Mouse (Mus musculus) mature B cell (primary cell): ENCODE results near the gene Cys1.

ENCODE experiments used
- in situ Hi-C: fragments of 300-500 bp; cut with MboI; formaldehyde crosslinking; loops from 2 replicates; pipeline ENCODE4 v1.14.3; 2019

Gene Cys1

GRCm38 (mm10) chr12:24681286-24682023 lies at the start of gene Cys1:
Cys1 (minus strand) TSS chr12:24681813.
- in situ Hi-C loops = no loop called here

- in situ Hi-C loops = no loop called here
These were observed 42.8 kb upstream of the Cys1 start for GRCm38 (mm10) chr12:24724369-24724768.

GRCm38 (mm10) chr12:24723859-24724258 lies 42.2 kb upstream of the Cys1 start:
- in situ Hi-C loops = no loop called here

- in situ Hi-C loops = no loop called here
These were observed 41.8 kb upstream of the Cys1 start for GRCm38 (mm10) chr12:24723434-24723833.

- in situ Hi-C loops = loop anchor here (10.0 kb wide), 1 partner anchor 258 kb away; the partner anchor contains the start of gene Kidins220
These were observed 35.2 kb upstream of the Cys1 start for GRCm38 (mm10) chr12:24716721-24717301.

- in situ Hi-C loops = loop anchor here (10.0 kb wide), 1 partner anchor 259 kb away; the partner anchor contains the start of gene Kidins220
These were observed 33.8 kb upstream of the Cys1 start for GRCm38 (mm10) chr12:24715268-24715896.

- in situ Hi-C loops = loop anchor here (10.0 kb wide), 1 partner anchor 260 kb away; the partner anchor contains the start of gene Kidins220
These were observed 33.1 kb upstream of the Cys1 start for GRCm38 (mm10) chr12:24714579-24715255.

GRCm38 (mm10) chr12:24712396-24712795 lies 30.8 kb upstream of the Cys1 start:
- in situ Hi-C loops = loop anchor here (10.0 kb wide), 1 partner anchor 262 kb away; the partner anchor contains the start of gene Kidins220

GRCm38 (mm10) chr12:24710672-24711071 lies 29.1 kb upstream of the Cys1 start:
- in situ Hi-C loops = loop anchor here (10.0 kb wide), 1 partner anchor 264 kb away; the partner anchor contains the start of gene Kidins220

GRCm38 (mm10) chr12:24709831-24710508 lies 28.4 kb upstream of the Cys1 start:
- in situ Hi-C loops = loop anchor here (10.0 kb wide), 3 partner anchors 55 to 265 kb away; partner anchors contain the start of genes Kidins220 and Klf11

GRCm38 (mm10) chr12:24709409-24709808 lies 27.8 kb upstream of the Cys1 start:
- in situ Hi-C loops = loop anchor here (10.0 kb wide), 2 partner anchors 55 to 105 kb away; partner anchors contain the start of gene Klf11

GRCm38 (mm10) chr12:24708824-24709218 lies 27.2 kb upstream of the Cys1 start:
- in situ Hi-C loops = loop anchor here (10.0 kb wide), 2 partner anchors 54 to 104 kb away; partner anchors contain the start of gene Klf11

- in situ Hi-C loops = loop anchor here (10.0 kb wide), 2 partner anchors 53 to 103 kb away; partner anchors contain the start of gene Klf11
These were observed 26.6 kb upstream of the Cys1 start, which contains the start of gene Rrm2 for GRCm38 (mm10) chr12:24707954-24708823. Rrm2 (plus strand) TSS chr12:24708241.

GRCm38 (mm10) chr12:24707480-24707802 lies 25.8 kb upstream of the Cys1 start:
- in situ Hi-C loops = loop anchor here (10.0 kb wide), 2 partner anchors 53 to 103 kb away; partner anchors contain the start of gene Klf11

- in situ Hi-C loops = loop anchor here (10.0 kb wide), 2 partner anchors 52 to 102 kb away; partner anchors contain the start of gene Klf11
These were observed 25.3 kb upstream of the Cys1 start for GRCm38 (mm10) chr12:24706764-24707479.

- in situ Hi-C loops = loop anchor here (10.0 kb wide), 2 partner anchors 51 to 101 kb away; partner anchors contain the start of gene Klf11
These were observed 24.1 kb upstream of the Cys1 start for GRCm38 (mm10) chr12:24705502-24706263.

- in situ Hi-C loops = loop anchor here (10.0 kb wide), 2 partner anchors 48 to 98 kb away; partner anchors contain the start of gene Klf11
These were observed 21.4 kb upstream of the Cys1 start for GRCm38 (mm10) chr12:24703013-24703412.

GRCm38 (mm10) chr12:24701621-24702020 lies 20.0 kb upstream of the Cys1 start:
- in situ Hi-C loops = loop anchor here (10.0 kb wide), 2 partner anchors 47 to 97 kb away; partner anchors contain the start of gene Klf11
